Mouse (Mus musculus) brain, adult 10 weeks (tissue): ENCODE data around the gene Trh. TPM values are rescaled to one million over a fixed set of nuclear protein-coding genes. Genes with fewer than 3 reads are reported as not detected.

ENCODE experiments used
- polyA plus RNA-seq: library from polyadenylated mRNA; stranded (reverse); fragments of 350-450 nt; fragmentation: Illumina TruSeq; extraction: RNeasy Lipid Tissue Mini Kit (QIAGEN cat#74804); gene quantifications from one replicate; pipeline ENCODE4 v1.2.3, GENCODE M21; 2015; ENCODE audit warnings: low read depth, low replicate concordance

The Trh gene
- 4.7 TPM for polyA plus RNA-seq

DNA sequence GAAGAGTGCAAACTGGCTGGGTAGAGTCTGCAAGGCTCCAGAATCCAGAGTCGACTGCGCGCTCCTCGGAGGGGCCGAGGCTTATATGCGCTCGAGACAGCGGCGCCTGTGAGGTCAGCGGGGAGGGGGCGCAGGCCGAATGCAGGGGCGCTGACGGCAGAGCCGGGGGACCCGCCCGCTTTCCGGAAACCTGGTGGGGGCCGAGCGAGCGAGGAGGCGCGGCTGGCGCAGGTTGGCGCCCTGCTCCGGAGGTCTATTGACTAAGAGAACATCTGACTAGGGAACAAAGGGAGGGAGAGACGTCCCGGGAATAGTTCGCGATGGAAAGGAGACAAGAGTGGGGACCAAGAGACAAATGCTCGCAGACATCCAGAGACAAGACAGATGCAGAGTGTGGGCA, at the start of gene Trh:
Gene Trh (minus strand): TSS at position 60 of the 400 bp plus-strand sequence.

DNA sequence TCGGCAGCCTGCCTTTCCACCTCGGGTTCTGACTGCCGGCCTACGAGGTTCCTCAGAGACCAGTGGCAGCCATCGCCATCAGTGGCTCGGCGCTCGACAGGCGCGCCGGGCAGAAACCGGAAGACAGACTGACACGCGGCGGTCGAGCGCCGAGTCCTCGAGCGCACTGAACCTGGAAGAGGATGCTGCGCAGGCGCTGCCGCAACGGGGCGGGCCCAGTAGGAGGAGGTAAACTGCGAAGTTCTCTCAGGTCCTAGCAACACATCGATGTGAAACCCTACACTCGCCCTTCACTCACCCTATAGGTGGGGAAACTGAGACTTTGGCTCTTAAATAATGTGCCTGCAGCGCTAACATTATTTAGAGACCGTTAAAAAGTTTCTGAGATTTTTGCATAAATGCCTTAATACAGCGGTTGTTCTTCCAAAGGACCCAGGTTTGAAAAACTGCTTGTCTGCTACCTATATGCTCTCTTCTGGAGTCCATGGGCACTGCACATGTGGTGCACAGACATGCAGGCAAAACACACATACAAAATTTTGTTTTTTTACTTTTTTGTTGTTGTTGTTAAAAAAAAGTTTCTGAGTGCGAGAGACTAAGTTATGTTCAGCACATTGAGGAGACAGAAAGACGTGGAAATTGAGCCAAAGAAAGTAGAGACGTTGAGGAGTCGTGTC, 29.5 kb downstream of the Trh start, which contains the start of gene Rbsn:
Gene Rbsn (minus strand): TSS at position 153 of the 677 bp plus-strand sequence.

Other genes starting within 250 kb of the Trh start
- 51.5 TPM for gene Nr2c2, start 153.3 kb downstream of the Trh start, polyA plus RNA-seq
- gene Mrps25, start 60.6 kb downstream of the Trh start, polyA plus RNA-seq = 68.7 TPM
- gene Rbsn, start 29.7 kb downstream of the Trh start, polyA plus RNA-seq = 31.4 TPM